Mouse (Mus musculus) heart, postnatal 4 days (tissue): ENCODE results near the gene Ly9. TPM values are rescaled to one million over a fixed set of nuclear protein-coding genes. Genes with fewer than 3 reads are reported as not detected.

Source experiments
- DNase-seq: peaks from one replicate; pipeline ENCODE4 v3.0.0; 2021
- total RNA-seq, 2 experiments: library from RNA; stranded (reverse); gene quantifications; 2 replicates each; pipeline ENCODE4 v1.2.3; 2021

The Ly9 gene
- under 1 TPM; 0.25 to 0.33 TPM for total RNA-seq

DNA sequence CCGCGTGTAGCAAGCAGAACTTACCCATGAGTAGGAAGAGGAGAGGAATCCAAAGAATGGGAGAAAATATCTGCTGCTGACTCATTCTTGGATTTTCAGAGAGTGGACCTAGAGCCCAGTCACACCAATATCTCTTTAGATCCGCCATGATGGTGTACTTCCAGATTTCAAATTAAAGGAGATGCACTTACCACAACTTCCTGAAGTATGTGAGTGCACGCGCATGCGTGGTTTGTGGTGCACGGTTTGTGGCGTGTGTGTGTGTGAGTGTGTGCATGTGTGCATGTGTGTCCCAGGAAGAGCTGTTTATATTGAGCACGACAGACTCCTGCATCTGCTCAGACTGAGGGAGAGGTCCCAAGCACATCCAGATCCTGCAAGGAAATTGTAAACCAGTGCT is at the start of gene Ly9:
Gene Ly9, minus strand, starts transcription at position 235 of the 400 bp plus-strand sequence.
- DNase-seq = no peak

DNA sequence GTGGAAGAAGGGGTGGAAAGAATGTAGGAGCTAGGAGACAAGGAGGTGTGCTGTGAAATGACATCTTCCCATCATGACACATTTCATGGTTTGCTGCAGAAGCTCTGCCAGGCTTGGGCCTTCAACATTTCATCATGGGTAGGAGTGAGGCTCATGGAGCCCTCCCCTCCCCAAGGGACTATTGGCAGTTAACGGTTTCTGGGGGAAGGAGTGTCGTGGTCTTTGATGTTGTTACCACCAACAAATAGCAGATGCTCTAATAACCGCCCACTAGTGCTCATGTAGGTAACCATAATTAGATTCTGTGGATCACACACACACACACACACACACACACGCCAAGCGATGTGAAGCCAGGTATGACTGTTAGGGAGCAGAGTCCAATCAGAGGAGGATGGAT is 45.5 kb upstream of the Ly9 start, which contains the start of gene Slamf7:
Gene Slamf7, minus strand, starts transcription at position 302 of the 400 bp plus-strand sequence.
- no peak for DNase-seq

DNA sequence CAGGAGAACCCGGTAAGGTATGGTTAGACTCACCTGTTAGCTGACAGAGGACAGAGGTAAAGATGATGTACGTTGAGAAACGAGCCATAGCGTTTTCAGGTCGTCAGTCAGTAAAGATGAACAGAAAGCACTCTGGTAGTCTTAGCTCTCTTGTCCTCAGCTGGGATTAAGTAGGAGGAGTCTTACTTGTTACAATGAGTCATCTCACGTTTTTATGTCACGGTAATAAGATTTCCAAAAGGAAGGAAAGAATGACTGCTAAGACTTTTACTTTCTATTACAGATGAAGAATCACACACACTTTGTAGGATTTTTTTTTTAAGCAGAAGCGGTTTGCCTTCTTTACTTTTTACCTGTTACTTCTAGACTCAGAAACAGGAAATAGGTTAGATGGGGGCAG is 41.6 kb upstream of the Ly9 start:
- DNase-seq = no peak

DNA sequence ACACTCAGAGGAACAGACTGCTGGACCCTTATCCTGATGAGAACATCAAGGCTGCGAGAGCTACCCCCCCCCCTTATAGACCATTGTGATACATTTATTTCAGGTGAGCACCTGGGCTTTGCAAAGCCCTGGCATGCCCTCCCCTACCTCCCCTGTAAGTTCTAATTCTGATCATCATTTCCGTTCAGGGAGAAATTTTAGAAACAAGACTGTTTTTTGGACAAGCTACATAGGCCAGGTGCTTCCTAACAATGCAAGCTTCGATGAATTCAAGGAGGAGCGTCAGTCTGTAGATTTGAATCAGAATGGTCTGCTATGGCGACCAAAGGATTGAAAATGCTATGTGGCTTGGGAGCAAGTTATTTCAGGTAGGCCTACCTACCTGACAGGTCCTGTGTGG is 40.5 kb upstream of the Ly9 start:
- DNase-seq = no peak

DNA sequence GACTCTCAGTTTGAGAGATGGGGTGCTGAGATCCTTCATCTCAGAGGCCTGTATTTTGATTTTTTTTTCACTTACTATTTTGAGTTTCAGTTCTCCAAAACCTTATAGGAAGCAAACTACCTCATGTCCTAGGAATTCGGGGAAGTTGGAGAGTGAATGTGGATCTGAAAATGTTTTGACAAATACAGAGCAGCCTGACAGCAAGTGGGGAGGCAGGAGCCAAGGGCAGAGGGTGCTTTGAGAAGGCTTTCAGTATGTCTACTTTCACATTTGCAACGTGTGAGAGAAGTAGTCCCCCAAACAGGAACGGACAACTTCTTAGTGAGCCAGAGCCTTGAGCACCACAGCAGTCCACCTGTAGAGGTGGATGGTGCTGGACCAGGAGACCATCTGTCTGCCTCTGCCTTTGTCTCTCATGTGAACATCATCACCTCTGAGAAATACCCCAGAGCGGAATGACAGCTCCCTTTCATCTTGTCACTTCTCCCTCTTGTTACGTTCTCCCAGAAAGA is 39.3 kb upstream of the Ly9 start:
- no peak for DNase-seq

DNA sequence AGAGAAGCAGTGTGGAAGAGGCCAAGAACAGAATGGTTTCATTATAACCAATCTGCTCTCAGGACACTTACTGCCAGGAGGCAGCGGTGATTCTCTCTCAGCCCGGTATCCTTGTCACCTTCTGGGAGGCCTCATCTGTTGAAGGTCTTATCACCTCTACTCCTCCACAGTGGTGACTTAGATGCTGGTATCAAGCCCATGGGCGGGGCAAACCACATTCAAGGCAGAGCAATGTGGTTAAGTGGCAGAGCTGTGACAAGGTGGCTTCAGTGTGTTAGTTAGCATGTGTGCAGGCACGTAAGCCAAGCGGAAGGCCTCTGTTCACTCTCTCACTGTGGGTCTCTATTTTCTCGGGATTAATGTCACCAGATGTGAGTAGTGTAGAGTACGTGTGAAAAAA is 36.4 kb upstream of the Ly9 start:
- no peak for DNase-seq

DNA sequence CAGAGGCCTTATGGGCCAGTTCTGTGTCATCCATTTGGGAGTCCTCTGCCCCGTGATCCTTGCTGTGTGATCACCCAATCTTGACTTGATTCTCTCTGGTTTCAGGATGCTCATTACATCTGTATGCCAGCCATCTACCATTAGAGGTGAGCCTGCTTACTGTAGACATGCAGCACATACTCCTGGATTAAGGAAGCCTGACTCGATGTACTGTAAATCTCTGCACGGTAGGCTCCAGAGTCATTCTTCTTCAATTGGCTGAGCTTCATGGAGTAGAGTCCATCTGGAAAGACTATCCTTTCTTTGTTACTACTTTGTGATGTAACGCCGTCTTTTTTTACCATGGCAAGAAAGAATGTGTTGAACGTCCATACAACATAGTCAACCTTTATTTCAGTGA is 33.6 kb upstream of the Ly9 start:
- no peak for DNase-seq

DNA sequence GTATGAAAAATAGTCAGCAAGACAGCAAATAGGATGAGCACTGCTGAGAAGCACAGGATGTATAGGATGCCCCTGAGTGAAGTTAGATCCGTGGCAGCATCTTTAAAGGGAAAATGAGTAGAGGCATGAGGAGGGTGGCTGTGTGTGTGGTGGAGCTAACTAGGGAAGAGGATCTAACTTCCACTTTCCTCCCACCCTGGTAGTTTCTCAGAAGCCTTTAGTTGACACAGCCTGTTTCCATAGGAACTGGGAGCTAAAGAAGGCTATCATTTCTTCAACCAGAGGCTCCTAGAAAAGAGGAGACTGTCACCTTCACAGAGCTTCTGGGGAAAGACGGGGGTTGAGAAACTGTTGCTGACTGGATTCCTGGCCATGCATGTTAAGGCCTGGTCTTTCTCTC is 31.5 kb upstream of the Ly9 start:
- DNase-seq = no peak

DNA sequence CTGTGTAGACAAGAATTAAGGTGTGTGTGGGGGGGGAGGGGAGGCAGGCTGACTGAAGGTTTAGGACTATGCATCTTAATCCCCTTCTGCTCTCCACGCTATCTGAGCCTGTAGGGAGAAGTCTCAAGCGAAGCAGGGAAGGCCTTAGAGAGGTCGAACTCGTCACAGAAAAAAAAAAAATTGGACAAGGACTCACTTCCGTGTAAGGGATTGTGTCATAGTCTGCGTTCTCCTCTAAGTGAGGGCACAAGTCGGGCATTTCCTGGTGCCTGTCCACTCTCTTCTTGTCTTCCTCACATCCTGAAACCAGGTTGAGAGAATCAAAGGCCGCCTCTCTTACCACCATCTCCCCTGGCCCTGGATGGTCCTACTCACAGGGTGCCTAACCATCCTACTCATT is 29.9 kb upstream of the Ly9 start:
- DNase-seq = no peak

DNA sequence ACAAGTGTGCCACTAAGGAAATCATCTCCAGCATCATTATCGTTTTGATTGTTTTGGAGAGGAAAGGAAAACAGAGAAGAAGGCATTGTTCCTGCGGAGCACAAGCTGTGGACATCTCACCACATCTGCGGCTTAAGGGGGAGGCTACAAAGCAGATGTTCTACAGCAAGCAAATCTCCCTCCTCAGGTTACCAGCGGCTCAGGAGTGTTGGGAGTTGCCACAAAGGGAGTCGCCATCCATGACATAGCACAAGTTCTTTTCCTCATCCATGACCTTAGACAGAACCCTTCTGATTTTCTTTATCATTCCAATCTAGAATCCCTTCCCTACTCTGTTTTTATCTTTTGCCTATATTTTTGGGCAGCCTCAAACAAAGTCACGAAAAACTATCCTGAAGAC is 28.5 kb upstream of the Ly9 start:
- DNase-seq = no peak

DNA sequence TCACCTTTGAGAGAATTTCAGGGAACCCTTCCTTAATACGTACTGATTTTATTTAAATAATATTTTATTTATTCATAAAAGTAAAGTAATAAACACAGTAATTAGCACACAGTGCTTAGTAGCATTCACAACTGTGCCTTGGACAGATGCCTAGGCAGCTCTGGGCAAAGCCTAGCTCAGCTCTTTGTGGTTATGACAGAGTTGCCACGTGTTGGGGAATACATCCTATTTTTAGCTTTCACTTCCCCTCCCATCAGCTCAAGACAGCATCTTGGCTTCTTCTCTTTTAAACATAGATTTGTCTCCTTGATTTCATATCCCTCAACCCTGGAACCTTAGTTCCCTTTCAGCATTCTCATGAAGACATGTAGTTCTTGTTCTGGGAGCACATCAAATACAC is 24.2 kb upstream of the Ly9 start:
- peak; percentile 25 for DNase-seq

DNA sequence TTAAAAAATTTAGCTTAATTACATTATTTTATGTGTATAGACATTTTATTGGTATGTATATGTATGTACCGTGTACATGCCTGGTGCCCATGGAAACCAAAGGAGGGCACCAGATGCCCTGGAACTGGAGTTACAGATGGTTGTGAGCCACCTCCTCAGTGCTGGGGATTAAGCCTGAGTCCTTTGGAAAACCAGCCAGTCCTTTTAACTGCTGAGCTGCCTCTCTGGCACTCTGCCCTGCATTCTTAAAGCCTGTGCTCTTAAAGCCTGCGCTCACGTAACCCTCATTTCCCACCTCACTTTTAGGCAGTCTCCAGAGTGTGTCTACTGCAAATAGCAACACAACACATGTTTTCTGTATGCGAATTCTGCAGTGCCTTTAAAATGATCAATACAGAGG is 23.7 kb upstream of the Ly9 start:
- DNase-seq = peak; percentile 29

DNA sequence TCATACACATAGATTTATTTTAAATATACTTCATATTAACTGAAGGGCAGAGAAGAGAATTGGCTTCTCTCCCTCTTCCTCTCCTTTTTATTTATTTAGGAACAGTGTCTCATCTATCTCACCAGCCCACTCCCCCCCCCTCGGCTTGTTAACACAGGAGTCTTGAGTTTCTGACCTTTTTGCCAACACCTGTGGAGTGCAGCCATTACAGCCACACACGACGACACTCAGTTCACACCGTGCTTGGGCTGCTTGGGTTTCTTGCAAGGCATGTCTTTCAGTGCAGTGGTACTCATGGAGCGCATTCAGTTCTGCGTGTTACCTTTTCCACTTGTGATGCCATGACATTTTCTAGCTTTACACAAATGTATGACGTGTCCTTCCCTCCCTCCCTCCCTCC is 22.8 kb upstream of the Ly9 start:
- no peak for DNase-seq

DNA sequence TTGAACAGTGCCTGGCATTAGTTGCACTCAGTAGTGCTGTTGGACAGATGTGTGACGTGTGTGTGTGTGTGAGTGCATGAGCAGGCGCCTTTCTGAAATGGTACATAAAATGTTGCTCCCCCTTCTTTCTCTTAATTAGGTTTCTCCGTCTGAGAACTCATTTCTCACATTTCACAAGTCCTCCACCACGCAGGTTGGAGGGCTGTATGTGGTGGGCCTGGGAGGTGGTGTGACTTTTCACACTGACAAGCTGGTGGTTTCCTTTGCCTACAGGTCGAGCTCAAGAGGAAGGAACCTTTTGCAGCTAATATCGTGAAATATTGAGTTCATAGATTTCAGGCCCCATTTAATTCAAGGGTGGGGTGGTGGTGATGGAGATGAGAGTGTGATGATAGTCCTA is 22.0 kb upstream of the Ly9 start:
- DNase-seq = no peak

DNA sequence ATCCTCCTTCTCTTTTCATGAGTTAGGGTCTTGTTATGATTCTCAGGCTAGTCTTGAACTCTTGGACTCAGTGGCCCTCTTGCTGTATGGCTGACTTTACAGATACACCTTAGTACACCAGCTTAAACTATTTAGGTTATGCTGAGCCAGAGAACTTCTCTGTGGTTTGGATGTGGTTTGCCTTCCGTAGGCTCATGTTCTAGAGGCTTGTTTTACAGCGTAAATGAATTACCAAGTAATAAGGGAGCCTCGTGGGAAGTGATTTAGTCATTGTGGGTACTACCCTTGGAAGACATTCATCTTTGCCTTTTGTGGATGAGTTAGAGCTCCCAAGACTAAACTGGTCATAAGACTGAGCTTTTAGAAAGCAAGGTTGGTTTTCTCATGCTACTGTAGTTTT is 20.6 kb upstream of the Ly9 start:
- no peak for DNase-seq

DNA sequence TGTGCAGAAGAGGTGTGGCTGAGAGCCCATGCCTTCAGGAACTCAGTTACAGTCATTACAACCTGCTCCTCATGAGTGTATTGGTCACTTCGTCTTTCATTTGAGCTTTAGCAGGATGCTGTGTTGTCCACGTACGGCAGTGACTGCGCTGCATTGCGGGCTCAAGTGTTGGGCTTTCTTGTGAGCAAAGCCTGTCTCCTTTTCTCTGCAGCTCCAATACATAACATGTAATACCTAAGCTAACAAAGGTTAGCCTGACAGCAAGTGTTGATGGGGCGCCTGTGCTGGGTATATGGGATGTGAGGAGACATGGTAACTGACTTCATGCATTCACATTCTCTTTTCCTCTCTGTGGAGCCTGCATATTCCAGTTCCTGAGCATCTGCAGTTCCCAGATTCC is 12.9 kb upstream of the Ly9 start:
- DNase-seq = no peak

DNA sequence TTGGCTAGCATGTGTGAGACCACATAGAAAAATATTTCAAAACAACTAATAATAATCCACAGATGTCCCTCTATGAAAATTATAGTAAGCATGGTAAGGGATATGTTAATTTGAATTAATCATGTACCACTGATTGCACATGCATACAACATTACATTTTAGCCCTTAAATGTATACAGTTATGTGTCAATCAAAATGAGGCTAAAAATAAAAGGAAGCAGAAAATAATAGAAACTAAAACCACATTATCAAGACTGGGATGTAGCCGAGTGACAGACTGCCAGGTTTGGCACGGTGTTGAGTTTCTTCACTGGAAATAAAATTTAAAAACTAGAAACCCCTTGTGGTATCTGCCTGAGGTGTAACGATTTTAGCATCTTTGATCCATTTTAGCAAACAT is 12.4 kb upstream of the Ly9 start:
- DNase-seq = no peak

DNA sequence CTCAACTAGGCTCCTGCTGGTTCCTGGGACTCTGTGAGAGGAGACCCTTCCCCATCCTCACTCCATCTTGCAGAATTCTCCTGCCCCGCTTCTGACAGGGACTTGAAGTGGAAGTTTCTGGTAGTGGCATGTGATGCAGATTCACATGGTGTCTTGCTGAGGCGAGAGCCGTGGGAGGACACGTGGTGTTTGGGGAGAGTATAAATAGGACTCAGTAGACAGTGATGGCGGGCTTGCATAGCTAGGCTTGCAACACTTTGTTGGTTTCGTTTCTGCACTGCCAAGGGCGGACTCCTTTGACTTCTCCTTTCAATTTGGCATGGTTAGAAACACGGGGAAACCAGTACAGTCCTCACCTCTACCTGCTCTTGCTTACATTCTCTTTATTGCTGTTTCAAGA is 11.8 kb upstream of the Ly9 start:
- DNase-seq = no peak

DNA sequence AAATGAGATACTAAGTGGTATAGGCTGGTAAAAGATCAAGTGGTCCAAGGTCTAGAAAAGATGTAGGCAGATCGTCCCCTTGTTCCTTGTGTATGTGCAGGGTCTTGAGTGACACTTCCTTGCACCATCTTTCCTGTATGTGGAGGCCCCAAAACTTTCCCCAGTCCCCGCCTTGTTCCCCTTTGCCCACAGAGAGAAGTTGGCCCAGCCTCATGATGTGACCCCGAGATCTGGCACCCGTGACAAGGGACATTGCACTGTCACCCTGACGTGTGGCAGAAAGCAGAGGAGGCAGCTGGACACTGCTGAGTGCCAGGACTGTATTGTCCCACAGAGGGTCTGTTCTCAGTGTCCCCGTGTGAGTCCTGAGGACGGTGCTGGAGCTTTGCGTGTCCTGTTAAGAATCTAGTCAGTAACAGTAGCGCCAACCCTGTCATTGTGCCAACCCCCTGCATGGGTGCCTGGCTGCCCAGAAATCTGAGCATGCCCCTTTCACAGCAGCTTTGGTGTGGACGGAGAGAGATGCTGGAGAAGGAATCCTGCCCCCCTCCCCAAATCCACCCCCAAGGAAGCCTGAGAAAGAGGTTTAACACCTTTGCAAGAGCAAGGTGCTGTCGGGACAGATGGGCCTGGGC is 9.8 kb upstream of the Ly9 start:
- DNase-seq = no peak

DNA sequence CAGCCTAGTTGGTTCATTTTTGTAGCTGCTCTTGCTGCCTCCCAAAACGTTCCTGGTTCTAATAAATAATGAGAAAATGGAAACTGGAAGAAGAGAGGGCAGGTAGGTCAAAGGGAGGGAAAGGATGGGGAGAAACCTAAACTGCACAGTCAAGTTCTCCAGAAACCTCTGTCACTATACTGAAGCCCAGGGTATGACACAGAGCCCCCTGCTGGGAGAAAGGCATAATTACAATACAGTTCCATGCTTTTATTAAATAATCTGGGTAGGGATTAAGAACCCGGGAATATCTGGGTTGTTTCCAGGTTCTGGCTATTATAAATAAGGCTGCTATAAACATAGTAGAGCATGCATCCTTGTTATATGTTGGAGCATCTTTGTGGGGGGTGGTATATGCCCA is 6.8 kb upstream of the Ly9 start:
- no peak for DNase-seq

DNA sequence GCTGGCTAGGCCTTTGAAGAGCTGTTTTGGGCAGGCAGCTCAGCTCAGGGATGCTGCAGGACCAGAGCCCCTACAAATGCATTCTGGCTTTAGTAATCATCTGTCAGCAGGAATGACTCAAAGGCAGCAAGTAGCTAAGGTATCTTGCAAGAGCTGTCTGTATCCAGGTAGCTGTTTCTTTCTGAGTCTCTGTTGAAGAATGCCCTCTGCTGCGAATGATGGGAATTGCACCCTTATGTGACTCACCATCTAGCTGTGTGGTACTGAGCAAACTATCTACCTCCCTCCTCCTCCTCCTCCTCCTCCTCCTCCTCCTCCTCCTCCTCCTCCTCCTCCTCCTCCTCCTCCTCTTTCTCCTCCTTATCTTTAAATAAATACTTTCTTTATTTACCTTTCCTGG is 3.6 kb upstream of the Ly9 start:
- DNase-seq = no peak

DNA sequence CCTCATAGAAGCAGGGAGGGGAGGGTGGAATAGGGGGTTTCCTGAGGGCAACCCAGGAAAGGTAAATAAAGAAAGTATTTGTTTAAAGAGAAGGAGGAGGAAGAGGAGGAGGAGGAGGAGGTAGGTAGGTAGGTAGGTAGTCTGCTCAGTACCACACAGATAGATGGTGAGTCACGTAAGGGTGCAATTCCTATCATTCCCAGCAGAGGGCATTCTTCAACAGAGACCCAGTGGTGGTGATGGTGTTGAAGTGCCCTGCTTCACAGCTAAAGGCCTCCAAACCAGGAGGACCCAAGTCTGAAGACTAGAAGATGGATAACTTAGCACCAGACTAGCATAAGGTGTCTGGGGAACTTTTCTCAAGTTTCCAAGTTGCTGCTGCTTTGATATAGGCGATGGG is 2.8 kb upstream of the Ly9 start:
- DNase-seq = no peak

DNA sequence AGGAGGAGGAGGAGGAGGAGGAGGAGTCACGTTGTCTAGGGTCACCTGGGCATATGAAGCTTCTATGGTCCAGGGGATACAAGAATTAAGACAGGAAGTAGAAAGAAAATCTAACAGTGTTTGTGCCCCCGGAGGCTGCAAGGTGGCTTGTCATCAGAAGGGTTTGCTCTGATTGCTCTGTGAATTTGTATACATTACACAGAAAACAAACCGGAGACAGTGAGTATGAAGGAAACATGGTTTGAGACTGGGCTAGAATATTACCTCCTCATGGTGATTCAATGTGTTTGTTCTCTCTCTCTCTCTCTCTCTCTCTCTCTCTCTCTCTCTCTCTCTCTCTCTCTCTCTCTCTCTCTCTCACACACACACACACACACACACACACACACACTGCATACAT is 554 bp downstream of the Ly9 start:
- DNase-seq = no peak

DNA sequence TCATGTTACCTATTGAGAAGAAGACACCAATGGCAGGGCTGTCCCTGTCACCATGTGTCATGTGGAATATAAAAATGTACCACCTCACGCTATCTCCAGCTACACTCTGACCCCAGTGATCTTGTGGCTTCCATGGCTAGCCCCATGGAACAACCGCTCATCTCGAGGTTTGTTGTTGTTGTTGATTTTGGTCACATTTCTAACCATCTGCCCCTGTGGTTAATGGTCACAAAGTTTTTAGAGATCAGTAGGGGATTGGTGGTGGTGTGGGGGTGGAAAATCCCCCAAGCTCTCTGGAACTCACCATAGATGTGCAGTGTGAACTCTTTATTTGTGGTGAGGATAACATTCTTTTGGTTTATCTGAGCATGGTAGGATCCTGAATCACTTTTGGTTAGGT is 2.5 kb downstream of the Ly9 start:
- no peak for DNase-seq

DNA sequence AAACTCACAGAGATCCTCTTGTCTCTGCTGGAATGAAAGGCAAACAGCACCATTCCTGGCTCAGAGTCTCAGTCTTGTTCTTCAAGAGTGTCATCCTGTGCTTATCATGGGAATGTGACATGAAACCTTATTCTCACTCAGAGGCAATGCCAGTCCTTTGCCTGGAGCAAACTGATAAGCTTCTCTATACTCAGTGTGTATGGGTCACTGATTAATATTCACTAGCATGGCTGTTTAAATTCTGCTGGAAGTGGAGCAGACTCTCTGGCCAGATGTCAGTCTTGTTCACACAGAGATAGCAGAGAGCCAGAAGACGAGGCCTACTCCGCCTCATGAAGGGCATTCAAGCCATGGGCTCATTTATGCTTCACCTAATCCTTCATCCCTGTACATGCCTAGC is 22.6 kb downstream of the Ly9 start:
- no peak for DNase-seq
